Mouse (Mus musculus) intestine, postnatal 0 days (tissue): ENCODE measurements around the gene Fsd1. TPM values are rescaled to one million over a fixed set of nuclear protein-coding genes. Genes with fewer than 3 reads are reported as not detected.

ENCODE experiments used
- ATAC-seq: fragments of 200-750 bp; cut with Nextera tagmentation; 2 replicates; pipeline ENCODE4 v1.8.0; 2017; ENCODE audit warnings: mild to moderate bottlenecking, moderate TSS enrichment, moderate library complexity
- H3K27ac ChIP-seq: fragments of 300-500 bp; sonication (generic); 2 replicates; pipeline ENCODE4 v1.5.1; 2014; ENCODE audit warnings: mild to moderate bottlenecking, low read depth, low read length, moderate library complexity
- H3K27me3 ChIP-seq: fragments of 300-500 bp; sonication (generic); replicated peaks from 2 replicates; pipeline ENCODE4 v1.6.1; 2014; ENCODE audit warnings: low read length, mixed read lengths; ENCODE audit not compliant: control insufficient read depth, insufficient read depth
- H3K36me3 ChIP-seq: fragments of 300-500 bp; sonication (generic); 2 replicates; pipeline ENCODE4 v1.6.1; 2014; ENCODE audit warnings: mild to moderate bottlenecking, moderate library complexity; ENCODE audit not compliant: control insufficient read depth, insufficient read depth
- H3K4me1 ChIP-seq: fragments of 300-500 bp; sonication (generic); replicated peaks from 2 replicates; pipeline ENCODE4 v1.6.1; 2014; ENCODE audit warnings: antibody characterized with exemption, low read length, mixed read lengths; ENCODE audit not compliant: control insufficient read depth, insufficient read depth
- H3K4me2 ChIP-seq: fragments of 300-500 bp; sonication (generic); replicated peaks from 2 replicates; pipeline ENCODE4 v1.6.1; 2014; ENCODE audit warnings: low read depth, mild to moderate bottlenecking, moderate library complexity
- H3K4me3 ChIP-seq: fragments of 300-500 bp; sonication (generic); 2 replicates; pipeline ENCODE4 v1.5.1; 2014; ENCODE audit warnings: low read depth, low read length
- H3K9ac ChIP-seq: fragments of 300-500 bp; sonication (generic); 2 replicates; pipeline ENCODE4 v1.6.1; 2014; ENCODE audit warnings: mild to moderate bottlenecking, low read depth, low read length
- H3K9me3 ChIP-seq: fragments of 300-500 bp; sonication (generic); 2 replicates; pipeline ENCODE4 v1.6.1; 2016; ENCODE audit warnings: mixed run types; ENCODE audit not compliant: control insufficient read depth
- CTCF ChIP-seq: sonication (generic); IDR thresholded peaks from 2 replicates; pipeline ENCODE4 v1.5.1; 2016; ENCODE audit warnings: low read depth, mild to moderate bottlenecking, control low read depth, antibody characterized with exemption, moderate library complexity
- WGBS: fragments of 180-500 bp; shearing (Covaris S2); extraction: QIAGEN DNeasy Blood & Tissue Kit; methylation state at CpG from one replicate; pipeline ENCODE4 v1.1.7; 2014; 5-methylcytosine and 5-hydroxymethylcytosine counted together
- polyA plus RNA-seq: library from polyadenylated mRNA; unstranded; fragments of >200 nt; fragmentation: Nextera tagmentation; extraction: Ambion mirVana; gene quantifications from 2 replicates; pipeline ENCODE4 v1.2.1, GENCODE M21; 2015

The Fsd1 gene
- polyA plus RNA-seq, 1 experiment from 2014 or later: 3.6 TPM

DNA sequence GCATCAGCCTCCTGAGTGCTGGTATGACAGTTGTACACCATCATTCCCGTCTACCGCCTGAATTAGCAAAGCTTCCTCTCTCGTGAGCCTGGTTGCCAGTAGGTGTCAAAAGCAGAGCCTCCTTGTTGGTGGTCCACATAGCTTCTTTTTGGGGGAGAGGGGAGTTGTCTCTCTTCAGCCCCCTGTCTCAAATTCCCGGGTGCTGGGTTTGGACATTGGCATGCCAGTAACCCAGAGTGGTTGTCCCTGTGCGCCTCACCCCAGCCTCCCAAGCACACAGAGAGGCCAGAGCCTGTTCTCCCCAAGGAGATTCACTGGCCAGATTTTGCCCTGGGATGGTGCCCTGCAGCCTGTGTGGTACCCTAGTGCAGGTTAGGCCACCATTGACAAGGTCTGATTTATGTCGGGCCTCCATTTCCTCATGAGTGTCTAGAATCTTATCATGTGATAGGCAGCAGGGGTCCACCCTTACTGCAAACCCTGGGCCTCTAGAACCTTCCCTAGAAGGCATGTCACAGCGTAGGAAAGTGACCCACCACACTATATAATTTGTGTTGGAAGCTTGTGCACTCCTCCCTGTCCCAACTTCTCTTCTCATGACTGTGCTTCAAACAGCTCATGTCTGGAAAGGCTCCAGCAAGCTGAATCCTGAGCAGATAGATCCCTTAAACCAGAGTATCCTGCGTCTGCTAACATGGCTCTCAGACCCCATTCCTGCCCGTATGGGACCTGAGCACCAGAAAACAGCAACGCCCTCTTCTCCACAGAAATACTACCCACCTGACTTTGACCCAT is 26.2 kb upstream of the Fsd1 start:
- peaks cover 30% of the 10 kb centered on the region for H3K36me3 ChIP-seq
- peak overlapping the region; percentile 57 for H3K4me2 ChIP-seq
- ATAC-seq: no peak
- no peaks in the 10 kb centered on the region for H3K9me3 ChIP-seq
- 0 out of 2 replicates have a peak, but pooled peaks cover 1% of the 10 kb centered on the region for H3K27me3 ChIP-seq
- no peak overlapping the region for H3K9ac ChIP-seq
- peak overlapping the region; percentile 54; the same call in 1 of the 2 replicates for H3K4me3 ChIP-seq
- H3K27ac ChIP-seq: no peak overlapping the region
- TF ChIP-seq CTCF: no peak
- H3K4me1 ChIP-seq: 0 out of 2 replicates have a peak, but pooled peaks cover 2% of the 10 kb centered on the region
- 70% methylated on average over 10 of the region's 10 CpGs for WGBS

DNA sequence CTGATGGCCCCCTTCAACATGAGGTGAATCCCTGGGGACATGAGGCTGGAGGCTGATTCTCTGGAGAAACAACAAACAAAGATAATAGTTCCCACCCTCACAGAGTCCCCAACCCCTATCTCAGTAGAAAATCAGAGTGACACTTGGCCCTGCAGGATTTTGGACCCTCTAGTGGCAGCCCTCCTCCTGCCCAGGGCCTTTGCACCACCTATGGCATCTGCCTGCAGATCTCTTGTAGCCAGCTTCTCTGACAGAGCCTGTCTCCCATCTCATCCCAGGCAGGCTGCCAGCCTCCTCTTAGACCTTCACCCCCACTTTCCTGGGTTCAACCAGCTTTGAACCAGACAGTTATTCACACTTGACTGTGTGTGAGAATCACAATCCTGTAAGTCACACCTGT is 25.5 kb upstream of the Fsd1 start:
- ATAC-seq: no peak
- H3K9me3 ChIP-seq: no peaks in the 10 kb centered on the region
- no peaks in the 10 kb centered on the region for H3K27me3 ChIP-seq
- H3K4me1 ChIP-seq: 0 out of 2 replicates have a peak, but pooled peaks cover 2% of the 10 kb centered on the region
- H3K27ac ChIP-seq: no peak overlapping the region
- no peak overlapping the region for H3K9ac ChIP-seq
- H3K4me3 ChIP-seq: no peak overlapping the region
- TF ChIP-seq CTCF: no peak
- no peak overlapping the region for H3K4me2 ChIP-seq
- peaks cover 33% of the 10 kb centered on the region for H3K36me3 ChIP-seq

DNA sequence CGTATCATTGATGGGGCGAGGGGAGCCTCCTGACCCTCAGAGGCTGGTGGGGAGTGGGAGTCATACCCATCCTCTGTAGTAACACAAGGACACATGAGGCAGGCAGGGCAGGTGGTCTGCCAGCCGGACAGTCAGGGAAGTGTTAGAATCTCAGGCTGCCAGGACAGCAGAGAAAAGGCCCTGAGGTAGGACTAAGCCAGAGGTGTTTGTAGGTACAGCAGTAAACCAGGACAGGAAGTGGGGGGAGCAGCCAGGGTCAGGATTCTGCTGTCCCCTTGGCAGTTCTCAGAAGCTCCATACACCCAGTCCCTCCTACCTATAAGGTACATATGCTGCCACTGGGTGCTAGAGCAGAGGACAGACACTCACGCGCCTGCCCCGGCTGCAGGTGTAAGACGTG is 24.7 kb upstream of the Fsd1 start:
- Histone ChIP-seq H3K27me3 (no peaks in the 10 kb centered on the region), H3K4me2 (no peak overlapping the region), H3K4me3 (no peak overlapping the region), H3K27ac (no peak overlapping the region), H3K9me3 (no peaks in the 10 kb centered on the region), H3K9ac (no peak overlapping the region), H3K4me1 (0 out of 2 replicates have a peak, but pooled peaks cover 2% of the 10 kb centered on the region), H3K36me3 (peaks cover 38% of the 10 kb centered on the region)
- 95% methylated on average over 7 of the region's 7 CpGs for whole genome bisulfite sequencing
- ATAC-seq: no peak
- TF ChIP-seq CTCF: no peak

DNA sequence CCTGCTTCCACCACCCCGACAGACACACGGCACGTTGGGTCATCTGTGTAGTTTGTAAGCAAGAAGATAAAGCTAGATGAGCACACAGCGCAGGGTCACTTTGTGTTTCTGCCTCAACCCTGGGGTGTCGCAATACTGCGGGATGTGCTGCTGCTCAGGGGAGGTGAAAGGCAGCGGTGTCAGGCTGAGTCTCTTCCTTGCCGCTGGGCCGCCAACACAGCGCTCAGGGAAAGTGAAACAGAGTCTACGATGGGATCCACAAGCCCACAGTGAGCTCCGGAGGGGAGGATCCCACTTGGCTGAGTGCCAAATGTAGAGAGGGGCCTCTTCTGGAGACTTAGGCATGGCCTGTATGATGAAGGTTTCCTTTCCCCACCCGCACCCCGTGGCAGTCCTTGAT is 23.1 kb upstream of the Fsd1 start:
- Histone ChIP-seq H3K9me3 (no peaks in the 10 kb centered on the region), H3K4me2 (no peak overlapping the region), H3K4me3 (no peak overlapping the region), H3K9ac (no peak overlapping the region), H3K27ac (no peak overlapping the region), H3K27me3 (no peaks in the 10 kb centered on the region), H3K4me1 (0 out of 2 replicates have a peak, but pooled peaks cover 2% of the 10 kb centered on the region), H3K36me3 (peaks cover 50% of the 10 kb centered on the region)
- ATAC-seq: no peak
- no peak for TF ChIP-seq CTCF
- 53% methylated on average over 14 of the region's 14 CpGs for WGBS

DNA sequence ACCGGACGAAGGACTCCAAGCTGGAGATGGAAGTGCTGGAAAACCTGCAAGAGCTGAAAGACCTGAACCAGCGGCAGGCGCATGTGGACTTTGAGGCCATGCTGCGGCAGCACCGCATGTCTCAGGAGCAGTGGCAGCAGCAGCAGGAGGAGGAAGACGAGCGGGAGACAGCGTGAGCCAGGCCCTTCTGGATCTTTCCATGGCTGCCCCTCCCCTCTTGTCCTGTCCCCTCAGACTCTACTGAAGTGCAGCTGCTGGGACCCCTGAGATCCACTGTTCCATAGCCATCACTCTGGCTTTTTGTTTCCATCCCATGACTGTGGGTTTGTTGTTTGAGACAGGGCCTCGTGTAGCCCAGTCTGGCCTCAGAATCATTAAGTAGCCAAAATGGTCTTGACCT is 21.8 kb upstream of the Fsd1 start:
- Histone ChIP-seq H3K36me3 (peaks cover 50% of the 10 kb centered on the region), H3K27me3 (peaks cover under 1% of the 10 kb centered on the region; the same call in 1 of the 2 replicates), H3K4me3 (no peak overlapping the region), H3K4me1 (no peaks in the 10 kb centered on the region), H3K27ac (no peak overlapping the region), H3K9me3 (no peaks in the 10 kb centered on the region), H3K9ac (no peak overlapping the region), H3K4me2 (no peak overlapping the region)
- TF ChIP-seq CTCF: no peak
- WGBS: 94% methylated on average over 10 of the region's 10 CpGs
- no peak for ATAC-seq

DNA sequence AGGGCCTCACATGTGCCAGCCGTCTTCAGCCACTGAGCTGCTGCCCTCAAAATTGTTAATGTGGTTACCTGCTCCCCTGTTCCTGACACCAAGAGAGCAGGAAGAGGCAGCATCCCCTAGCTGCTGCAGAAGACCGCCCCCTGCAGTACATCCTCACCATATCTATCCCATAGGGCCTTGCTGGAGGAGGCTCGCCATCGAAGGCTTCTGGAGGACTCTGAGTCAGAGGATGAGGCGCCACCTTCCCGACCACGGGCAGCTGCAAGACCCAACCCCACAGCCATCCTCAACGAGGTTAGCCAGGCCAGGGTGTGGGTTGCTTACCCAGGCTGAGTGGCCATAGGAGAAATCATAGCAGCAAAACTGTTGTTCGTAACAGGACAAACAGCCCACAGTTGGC is 21.3 kb upstream of the Fsd1 start:
- no peak overlapping the region for H3K4me2 ChIP-seq

More for the DNA sequence above, 21.3 kb upstream of the Fsd1 start:
- no peaks in the 10 kb centered on the region for H3K4me1 ChIP-seq
- no peaks in the 10 kb centered on the region for H3K9me3 ChIP-seq
- no peak overlapping the region for H3K27ac ChIP-seq
- H3K27me3 ChIP-seq: peaks cover 5% of the 10 kb centered on the region
- no peak for ATAC-seq
- H3K9ac ChIP-seq: no peak overlapping the region
- H3K4me3 ChIP-seq: no peak overlapping the region
- WGBS: 84% methylated on average over 9 of the region's 9 CpGs
- peak; percentile 10; the same call in 1 of the 2 replicates for TF ChIP-seq CTCF
- H3K36me3 ChIP-seq: peaks cover 50% of the 10 kb centered on the region
